ENCODE assay signal across 9 mouse cellular contexts in genomic region chr2:91284375-91285199, GRCm38 (mm10). TPM values are rescaled to one million over a fixed set of nuclear protein-coding genes. Genes with fewer than 3 reads are reported as not detected.
DNase-seq lines count a peak whose midpoint lies in the region; ATAC-seq and TF ChIP-seq lines count a peak whose summit lies in the region.
"Had no signal": no experiment of that assay in that cellular context is flagged by ENCODE, and none has a peak within 500 bp of the region (broad histone marks: within the 10 kb centered on the region; RNA-seq: fewer than 3 reads in every experiment).

No protein-coding gene starts in this region.

- no peaks in the 10 kb centered on the region for H3K36me3 ChIP-seq in heart, embryonic 11.5 days (ENCODE audit: control insufficient read depth, insufficient read depth, low read length)
- no peaks in the 10 kb centered on the region for H3K36me3 ChIP-seq in heart, embryonic 14.5 days (ENCODE audit: control insufficient read depth, insufficient read depth, low read length)
- no peaks in the 10 kb centered on the region for H3K36me3 ChIP-seq in limb, embryonic 14.5 days (ENCODE audit: control insufficient read depth, insufficient read depth, low read length)
- H3K36me3 ChIP-seq: embryonic facial prominence, embryonic 15.5 days had no signal

- no peak overlapping the region for H3K27ac ChIP-seq in heart, embryonic 11.5 days (ENCODE audit: low read depth, low read length)
- H3K27ac ChIP-seq in heart, embryonic 14.5 days (replicated peaks in 1 of 2; ENCODE audit: control insufficient read depth in 1 of 2, insufficient read depth in 1 of 2, low read depth in 2 of 2, low read length in 2 of 2), result 0 out of 4 replicates have a peak overlapping the region, but pooled peaks have one; percentile 12 to 29
- peak overlapping the region; percentile 48 for H3K27ac ChIP-seq in limb, embryonic 14.5 days (replicated peaks; ENCODE audit: low read depth, low read length)
- H3K27ac ChIP-seq: embryonic facial prominence, embryonic 15.5 days had no signal

- no peak overlapping the region for H3K4me3 ChIP-seq in heart, embryonic 11.5 days (ENCODE audit: low read depth, low read length)
- H3K4me3 ChIP-seq in heart, embryonic 14.5 days (ENCODE audit: control insufficient read depth in 1 of 2, insufficient read depth in 1 of 2, low read depth in 1 of 2, low read length in 2 of 2), result no peak overlapping the region
- H3K4me3 ChIP-seq in limb, embryonic 14.5 days (replicated peaks; ENCODE audit: low read length), result no peak overlapping the region
- H3K4me3 ChIP-seq: embryonic facial prominence, embryonic 15.5 days had no signal

- TF ChIP-seq POLR2A in limb, embryonic 14.5 days (IDR thresholded peaks at IDR 0.05; ENCODE audit: borderline replicate concordance, extremely low read depth, insufficient read depth, insufficient read length), result no peak

- H3K9ac ChIP-seq in heart, embryonic 11.5 days (ENCODE audit: low read depth, low read length), result no peak overlapping the region
- H3K9ac ChIP-seq in heart, embryonic 14.5 days (ENCODE audit: low read length), result no peak overlapping the region; the same call in 1 of the 2 replicates
- peak overlapping the region; percentile 32; the same call in 1 of the 2 replicates for H3K9ac ChIP-seq in limb, embryonic 14.5 days (ENCODE audit: low read depth, low read length, severe bottlenecking)
- H3K9ac ChIP-seq: embryonic facial prominence, embryonic 15.5 days had no signal

- no peaks in the 10 kb centered on the region for H3K9me3 ChIP-seq in heart, embryonic 11.5 days (replicated peaks; ENCODE audit: control insufficient read depth, low read length)
- no peaks in the 10 kb centered on the region for H3K9me3 ChIP-seq in heart, embryonic 14.5 days (ENCODE audit: control insufficient read depth, low read length)
- H3K9me3 ChIP-seq in limb, embryonic 14.5 days (ENCODE audit: control insufficient read depth, low read length), result no peaks in the 10 kb centered on the region
- H3K9me3 ChIP-seq: embryonic facial prominence, embryonic 15.5 days had no signal

- no peak for ATAC-seq in heart, embryonic 11.5 days (replicated peaks; ENCODE audit: insufficient number of reproducible peaks, low FRiP score, low TSS enrichment)
- no peak for ATAC-seq in heart, embryonic 14.5 days (ENCODE audit: insufficient number of reproducible peaks, insufficient read depth, low FRiP score, low read depth)
- ATAC-seq in limb, embryonic 14.5 days (ENCODE audit: low FRiP score, low read depth), result no peak
- ATAC-seq in erythroblast, adult 5-6 weeks (replicated peaks; ENCODE audit: low FRiP score, poor library complexity, severe bottlenecking), result no peak

- no peak overlapping the region for H3K4me2 ChIP-seq in heart, embryonic 11.5 days
- no peak overlapping the region for H3K4me2 ChIP-seq in heart, embryonic 14.5 days (ENCODE audit: low read length)
- H3K4me2 ChIP-seq in limb, embryonic 14.5 days (replicated peaks; ENCODE audit: low read depth, low read length, severe bottlenecking), result no peak overlapping the region
- H3K4me2 ChIP-seq: embryonic facial prominence, embryonic 15.5 days had no signal

- H3K27me3 ChIP-seq in heart, embryonic 11.5 days (ENCODE audit: control insufficient read depth, insufficient read depth, low read length), result no peaks in the 10 kb centered on the region
- H3K27me3 ChIP-seq in heart, embryonic 14.5 days (ENCODE audit: control insufficient read depth, insufficient read depth, low read length), result no peaks in the 10 kb centered on the region
- no peaks in the 10 kb centered on the region for H3K27me3 ChIP-seq in limb, embryonic 14.5 days (ENCODE audit: control insufficient read depth, insufficient read depth, low read length)
- H3K27me3 ChIP-seq: embryonic facial prominence, embryonic 15.5 days had no signal

- DNase-seq in heart, adult 18-20 months, result peak; percentile 53
- DNase-seq in brain, adult 2 months (ENCODE audit: low read depth, low spot score), result peak; percentile 88
- peak; percentile 57 for DNase-seq in limb, embryonic 14.5 days (ENCODE audit: low spot score)
- no peak for DNase-seq in MN1 (ENCODE audit: low spot score)
- DNase-seq in B cell, adult 2 months, result no peak

- peaks cover 31% of the 10 kb centered on the region for H3K4me1 ChIP-seq in heart, embryonic 11.5 days (ENCODE audit: control insufficient read depth, insufficient read depth, low read length)
- peaks cover 14 to 17% of the 10 kb centered on the region in 2 experiments for H3K4me1 ChIP-seq in heart, embryonic 14.5 days (ENCODE audit: control insufficient read depth in 2 of 2, insufficient read depth in 2 of 2, low read length in 2 of 2)
- peaks cover 9% of the 10 kb centered on the region for H3K4me1 ChIP-seq in limb, embryonic 14.5 days (ENCODE audit: control insufficient read depth, insufficient read depth, low read length)

- WGBS in heart, embryonic 11.5 days (ENCODE audit: insufficient replicate concordance), result 56% methylated on average over 13 of the region's 13 CpGs
- WGBS in heart, embryonic 14.5 days, result 55% methylated on average over 13 of the region's 13 CpGs
- WGBS in limb, embryonic 14.5 days, result 47% methylated on average over 13 of the region's 13 CpGs

RNA-seq across cellular contexts. Expression of gene Arfgap2, which starts 19.8 kb away (rescaled TPM):
- 10 to 100 TPM; 52.1 to 54.1 TPM for total RNA-seq in heart, adult 18-20 months (2021)
- 56.7 and 64.1 TPM in 2 replicates for polyA plus RNA-seq in heart, embryonic 11.5 days (2014; fragmentation: Nextera tagmentation; extraction: Ambion mirVana)
- polyA plus RNA-seq in heart, embryonic 14.5 days (2014; fragmentation: Nextera tagmentation; extraction: Ambion mirVana), result 59.2 and 65.8 TPM in 2 replicates
- 58.7 and 59.8 TPM in 2 replicates for polyA plus RNA-seq in limb, embryonic 14.5 days (2012; rRNA removed)
- 76.1 and 78.8 TPM in 2 replicates for polyA plus RNA-seq in limb, embryonic 14.5 days (2014; fragmentation: Nextera tagmentation; extraction: Ambion mirVana)
- total RNA-seq in erythroblast, adult 5-6 weeks (2015; ENCODE audit: low replicate concordance), result 11.3 and 23.1 TPM in 2 replicates
- 18.7 and 28.9 TPM in 2 replicates for total RNA-seq in erythroblast, adult 5-6 weeks (2017; ENCODE audit: low replicate concordance)

RNA-seq across cellular contexts. Expression of gene Pacsin3, which starts 28.8 kb away (rescaled TPM):
- total RNA-seq in heart, adult 18-20 months (2021), result 100 to 1,000 TPM; 137 to 170 TPM
- 18.6 and 19.5 TPM in 2 replicates for polyA plus RNA-seq in heart, embryonic 11.5 days (2014; fragmentation: Nextera tagmentation; extraction: Ambion mirVana)
- polyA plus RNA-seq in heart, embryonic 14.5 days (2014; fragmentation: Nextera tagmentation; extraction: Ambion mirVana), result 38.2 and 39.6 TPM in 2 replicates
- 67.8 and 73.8 TPM in 2 replicates for polyA plus RNA-seq in limb, embryonic 14.5 days (2012; rRNA removed)
- polyA plus RNA-seq in limb, embryonic 14.5 days (2014; fragmentation: Nextera tagmentation; extraction: Ambion mirVana), result 43.2 and 44.7 TPM in 2 replicates
- total RNA-seq in erythroblast, adult 5-6 weeks (2015; ENCODE audit: low replicate concordance), result not detected in 2 replicates
- not detected in 2 replicates for total RNA-seq in erythroblast, adult 5-6 weeks (2017; ENCODE audit: low replicate concordance)

RNA-seq across cellular contexts. Expression of gene Ddb2, which starts 47.8 kb away (rescaled TPM):
- 1 to 10 TPM; 2.3 to 3.4 TPM for total RNA-seq in heart, adult 18-20 months (2021)
- polyA plus RNA-seq in heart, embryonic 11.5 days (2014; fragmentation: Nextera tagmentation; extraction: Ambion mirVana), result 7.3 and 8.3 TPM in 2 replicates
- 7.0 and 8.3 TPM in 2 replicates for polyA plus RNA-seq in heart, embryonic 14.5 days (2014; fragmentation: Nextera tagmentation; extraction: Ambion mirVana)
- polyA plus RNA-seq in limb, embryonic 14.5 days (2012; rRNA removed), result 52.8 and 56.4 TPM in 2 replicates
- polyA plus RNA-seq in limb, embryonic 14.5 days (2014; fragmentation: Nextera tagmentation; extraction: Ambion mirVana), result 14.8 and 22.0 TPM in 2 replicates
- total RNA-seq in erythroblast, adult 5-6 weeks (2015; ENCODE audit: low replicate concordance), result 1.3 and 2.5 TPM in 2 replicates
- 1.5 and 1.7 TPM in 2 replicates for total RNA-seq in erythroblast, adult 5-6 weeks (2017; ENCODE audit: low replicate concordance)

Comparison
In these comparisons a context has a peak if more than half of its experiments do, and no peak if none do; other contexts are left out.
1. DNase-seq: peak in heart, adult 18-20 months (2 of 2), brain, adult 2 months (single experiment) and limb, embryonic 14.5 days (single experiment); none in MN1 (single experiment) and B cell, adult 2 months (0 of 2).